Mouse (Mus musculus) erythroblast, embryonic 14.5 days (primary cell): ENCODE data around the gene Rps9.

Experiments
- GATA1 ChIP-seq: IDR thresholded peaks from 2 replicates; pipeline ENCODE4 v1.6.1; 2012; ENCODE audit warnings: low read length, inconsistent platforms, mixed read lengths
- TAL1 ChIP-seq: IDR thresholded peaks from 3 replicates; pipeline ENCODE4 v1.6.1; 2012; ENCODE audit warnings: low read length, inconsistent platforms, mixed read lengths

DNA sequence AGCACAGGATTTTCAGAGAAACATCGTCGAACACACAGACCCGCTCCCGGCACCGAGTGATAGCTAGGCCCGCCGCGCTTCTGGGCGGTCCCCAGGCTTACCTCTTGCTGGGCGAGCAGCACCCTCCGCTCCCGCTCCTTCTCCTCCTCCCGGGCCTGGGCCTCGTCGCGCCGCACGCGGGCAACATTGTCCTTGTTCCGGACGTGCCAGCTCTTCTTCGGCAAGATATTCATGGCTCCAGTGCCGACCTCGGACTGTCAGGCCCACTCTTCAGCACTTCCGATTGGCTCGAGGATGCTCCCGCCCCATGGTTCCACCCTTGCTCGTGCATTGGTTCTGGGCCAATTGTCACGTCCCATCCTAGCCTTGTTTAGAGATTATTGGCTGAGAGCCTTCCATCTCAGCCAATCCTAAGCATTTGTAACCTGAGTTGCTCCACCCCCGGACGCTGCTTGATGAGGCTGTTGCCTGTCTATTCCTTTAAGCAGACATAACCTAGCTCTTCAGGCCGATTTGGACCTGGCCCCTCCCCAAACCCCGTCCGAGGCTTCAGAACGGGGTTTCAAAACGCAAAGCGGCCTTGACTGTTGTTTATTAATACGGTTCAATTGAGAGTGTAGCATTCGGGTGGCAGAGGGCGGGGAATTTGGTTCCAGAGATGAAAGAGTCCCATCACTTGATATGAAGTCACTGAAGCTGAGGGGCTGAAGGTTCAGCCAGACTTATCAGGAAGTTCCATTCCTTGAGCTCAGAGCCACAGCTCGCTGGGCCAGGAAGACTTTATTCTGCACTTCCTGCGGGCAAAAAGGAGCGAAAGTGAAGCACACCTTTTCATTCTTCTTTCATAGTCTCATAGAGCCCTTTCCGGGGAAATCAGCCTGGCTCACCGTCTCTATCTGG lies 38.3 kb upstream of the Rps9 start, which contains the start of gene Leng1:
- TF ChIP-seq TAL1 (no peak), GATA1 (no peak)
